Mouse (Mus musculus): ENCODE data around the gene Htr1b.

Htr1b gene

GRCm38 (mm10) chr9:81633437-81633973, at the start of gene Htr1b:
Gene Htr1b, minus strand, starts transcription at chr9:81633828.
- DNase-seq: peak; percentile 16

DNA sequence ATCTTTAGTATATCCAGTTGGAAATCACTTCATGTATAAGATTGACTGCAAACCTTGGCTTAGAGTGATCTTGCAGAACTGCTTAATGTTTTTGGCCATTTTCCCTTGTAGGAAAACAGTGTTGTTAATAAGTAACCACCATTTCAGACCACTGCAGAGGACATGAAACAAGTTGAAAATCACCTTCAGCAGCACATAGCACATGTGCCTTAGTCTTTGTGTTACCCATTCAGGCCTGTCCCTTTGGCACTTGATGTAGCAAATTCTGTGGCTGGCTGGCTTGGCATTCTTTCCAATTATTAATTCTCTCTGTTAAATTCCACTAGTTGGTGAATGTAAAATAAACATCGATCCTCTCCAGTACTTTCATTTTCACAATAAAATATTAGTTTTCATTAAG, 43.1 kb upstream of the Htr1b start:
- no peak for DNase-seq

DNA sequence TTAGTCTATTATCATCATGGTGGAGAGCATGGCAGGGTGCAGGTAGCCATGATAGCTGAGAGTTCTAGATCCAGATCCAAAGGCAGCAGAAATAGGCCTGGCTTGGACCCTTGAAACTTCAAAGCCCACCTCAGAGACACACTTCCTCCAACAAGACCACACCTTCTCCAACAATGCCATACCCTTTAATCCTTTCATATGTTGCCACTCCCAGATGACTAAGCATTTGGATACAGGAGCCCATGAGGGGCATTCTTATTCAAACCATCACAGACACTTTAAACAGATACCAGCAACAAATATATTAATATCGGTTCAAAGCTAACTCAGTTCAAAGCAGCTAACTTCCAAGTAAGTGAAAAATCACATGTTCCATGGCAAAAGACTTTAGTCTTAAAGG, 3.9 kb upstream of the Htr1b start:
- no peak for DNase-seq

DNA sequence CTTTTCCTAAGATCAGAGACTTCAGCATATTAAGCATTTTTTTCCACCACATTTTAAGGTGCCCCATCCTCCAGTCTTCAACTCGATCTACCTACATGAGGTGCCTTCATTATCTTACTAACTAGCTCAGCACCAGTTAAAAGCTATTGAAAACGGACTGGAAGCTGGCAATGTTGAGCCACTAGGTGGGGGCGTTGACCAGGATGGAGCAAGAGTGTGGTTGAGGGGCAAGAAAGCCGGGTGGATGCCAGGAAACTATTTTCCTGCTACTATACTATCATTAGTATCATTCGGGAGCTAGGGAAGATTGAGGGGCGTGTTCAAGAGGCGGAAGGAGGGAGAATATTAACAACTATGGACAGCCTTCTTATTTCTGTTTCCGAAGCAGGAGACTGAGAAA, 1.5 kb upstream of the Htr1b start:
- DNase-seq: no peak

- DNase-seq: no peak
These were observed 535 bp upstream of the Htr1b start for GRCm38 (mm10) chr9:81634163-81634562.

GRCm38 (mm10) chr9:81632736-81633436, 742 bp downstream of the Htr1b start:
- peak; percentile 13 for DNase-seq

- DNase-seq: peak; percentile 6
These were observed 1.4 kb downstream of the Htr1b start for GRCm38 (mm10) chr9:81632191-81632735.

GRCm38 (mm10) chr9:81631581-81632091, 2.0 kb downstream of the Htr1b start:
- DNase-seq: peak; percentile 12

- DNase-seq: peak; percentile 58
These were observed 6.6 kb downstream of the Htr1b start for GRCm38 (mm10) chr9:81626899-81627606.

- DNase-seq: no peak
These were observed 7.7 kb downstream of the Htr1b start for GRCm38 (mm10) chr9:81625898-81626297.

GRCm38 (mm10) chr9:81622873-81623272, 10.8 kb downstream of the Htr1b start:
- DNase-seq: no peak

DNA sequence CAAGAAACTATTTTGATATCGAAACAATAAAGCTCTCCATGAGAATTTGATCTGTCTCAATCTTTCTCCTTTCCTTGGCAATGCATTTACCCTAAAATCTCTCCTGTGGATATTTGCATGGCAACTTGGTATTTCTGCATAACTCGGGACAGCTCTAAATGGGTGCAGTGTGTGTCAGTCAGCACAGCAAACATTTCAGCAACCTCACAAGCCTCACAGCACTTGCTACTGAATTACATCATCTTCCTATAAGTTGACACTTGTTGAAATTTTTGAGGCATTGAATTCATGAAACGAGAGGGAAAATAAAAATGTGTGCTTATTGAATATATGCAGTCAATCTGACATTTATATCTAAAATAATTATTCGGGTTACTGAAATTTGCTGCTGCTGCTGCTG, 22.6 kb downstream of the Htr1b start:
- DNase-seq: no peak
